In the genomic region with DNA sequence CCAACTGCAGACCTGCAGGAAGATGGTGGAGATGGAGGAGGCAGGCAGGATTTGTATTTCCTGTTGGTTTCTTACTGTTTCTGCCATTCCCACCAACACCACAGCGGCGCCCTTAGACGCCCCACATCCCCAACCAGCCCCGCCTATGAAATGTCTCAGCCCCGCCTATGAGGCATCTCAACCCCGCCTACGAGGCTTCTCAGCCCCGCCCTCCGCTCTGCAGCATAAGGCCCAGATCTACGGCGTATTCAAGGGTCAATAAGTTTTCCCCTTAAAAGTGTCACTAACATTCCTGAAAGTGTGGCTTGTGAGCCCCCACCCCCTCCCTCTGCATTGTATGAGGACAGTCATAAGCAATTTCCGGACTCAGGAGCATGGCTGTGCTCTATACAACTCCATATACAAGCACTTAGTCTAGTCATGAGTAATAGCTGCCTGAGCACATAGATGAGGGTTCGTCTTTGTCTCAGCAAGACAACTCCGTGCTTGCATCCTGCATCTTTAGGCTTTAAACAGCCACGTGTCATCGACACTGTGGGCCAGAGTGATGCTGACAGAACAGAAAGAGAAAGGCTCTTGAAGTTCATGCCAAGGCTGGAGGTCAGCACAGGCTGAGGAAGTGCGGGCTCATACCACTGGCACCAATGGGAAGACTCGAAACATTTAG, we compare ENCODE assay signal across 9 mouse cellular contexts.
A peak's percentile ranks its signal among the peaks of the same experiment; 100 is the strongest.
DNase-seq lines count a peak whose midpoint lies in the region; ATAC-seq and TF ChIP-seq lines count a peak whose summit lies in the region.
"Had no signal": no experiment of that assay in that cellular context is flagged by ENCODE, and none has a peak within 500 bp of the region (broad histone marks: within the 10 kb centered on the region; RNA-seq: fewer than 3 reads in every experiment).

No protein-coding gene starts in this region.

- TF ChIP-seq POLR2A in thymus, adult 2 months (IDR thresholded peaks at IDR 0.05; ENCODE audit: control insufficient read depth, extremely low read depth, insufficient read depth, low read length, poor library complexity) = no peak

- no peak overlapping the region for H3K9ac ChIP-seq in heart, embryonic 13.5 days
- H3K9ac ChIP-seq in kidney, embryonic 14.5 days (ENCODE audit: low read depth, low read length) = no peak overlapping the region

- H3K4me3 ChIP-seq in heart, embryonic 13.5 days = no peak overlapping the region
- H3K4me3 ChIP-seq in kidney, embryonic 14.5 days (ENCODE audit: low read length) = no peak overlapping the region
- H3K4me3 ChIP-seq in thymus, adult 2 months (ENCODE audit: control insufficient read depth, insufficient read depth, low read length) = peak overlapping the region; percentile 27

- H3K36me3 ChIP-seq in heart, embryonic 13.5 days = no peaks in the 10 kb centered on the region
- H3K36me3 ChIP-seq in kidney, embryonic 14.5 days (ENCODE audit: control insufficient read depth, insufficient read depth, low read length) = no peaks in the 10 kb centered on the region
- no peaks in the 10 kb centered on the region for H3K36me3 ChIP-seq in thymus, adult 2 months (ENCODE audit: control insufficient read depth, insufficient read depth, low read length)

- no peaks in the 10 kb centered on the region for H3K9me3 ChIP-seq in heart, embryonic 13.5 days
- no peaks in the 10 kb centered on the region for H3K9me3 ChIP-seq in kidney, embryonic 14.5 days (ENCODE audit: control insufficient read depth, low read length)

- H3K27me3 ChIP-seq in heart, embryonic 13.5 days (replicated peaks) = no peaks in the 10 kb centered on the region
- no peaks in the 10 kb centered on the region for H3K27me3 ChIP-seq in kidney, embryonic 14.5 days (ENCODE audit: control insufficient read depth, insufficient read depth, low read length)
- no peaks in the 10 kb centered on the region for H3K27me3 ChIP-seq in thymus, adult 2 months (ENCODE audit: control insufficient read depth, insufficient read depth, low read length)

- no peak for TF ChIP-seq CTCF in thymus, adult 2 months (IDR thresholded peaks at IDR 0.05; ENCODE audit: borderline replicate concordance, control insufficient read depth, extremely low read depth, insufficient read depth, low read length, poor library complexity)

- no peak for DNase-seq in heart, adult 11 months
- DNase-seq in embryo, embryonic 10 days (ENCODE audit: low spot score) = peak; percentile 82
- peak; percentile 22 for DNase-seq in lung, postnatal 25 days (ENCODE audit: low spot score)
- peak; percentile 74 for DNase-seq in thymus, adult 2 months
- no peak for DNase-seq in layer of hippocampus, adult 9-11 months
- DNase-seq in right cerebral cortex, postnatal 25 days = no peak

- no peak for ATAC-seq in heart, embryonic 13.5 days (ENCODE audit: extremely low read depth, insufficient number of reproducible peaks, low FRiP score, low TSS enrichment)
- peak; percentile 65 for ATAC-seq in kidney, embryonic 14.5 days (ENCODE audit: low FRiP score, low TSS enrichment)
- ATAC-seq: Patski had no signal

- H3K4me1 ChIP-seq in heart, embryonic 13.5 days = peaks cover 26% of the 10 kb centered on the region
- peaks cover 14% of the 10 kb centered on the region for H3K4me1 ChIP-seq in kidney, embryonic 14.5 days (ENCODE audit: control insufficient read depth, insufficient read depth, low read length)
- peaks cover 50% of the 10 kb centered on the region for H3K4me1 ChIP-seq in thymus, adult 2 months (replicated peaks; ENCODE audit: control insufficient read depth, insufficient read depth, low read length)

- 34% methylated on average over 18 of the region's 18 CpGs for WGBS in heart, embryonic 13.5 days
- 26% methylated on average over 18 of the region's 18 CpGs for WGBS in kidney, embryonic 14.5 days
- WGBS in thymus, adult 2 months = 20% methylated on average over 18 of the region's 18 CpGs

- H3K27ac ChIP-seq in heart, embryonic 13.5 days (replicated peaks) = 0 out of 2 replicates have a peak overlapping the region, but pooled peaks have one; percentile 1
- peak overlapping the region; percentile 62; the same call in 1 of the 2 replicates for H3K27ac ChIP-seq in kidney, embryonic 14.5 days (ENCODE audit: low read depth, low read length)
- H3K27ac ChIP-seq in thymus, adult 2 months (ENCODE audit: control insufficient read depth, insufficient read depth, low read length) = peak overlapping the region; percentile 63

- H3K4me2 ChIP-seq in heart, embryonic 13.5 days = peak overlapping the region; percentile 40
- peak overlapping the region; percentile 10; the same call in 1 of the 2 replicates for H3K4me2 ChIP-seq in kidney, embryonic 14.5 days (replicated peaks; ENCODE audit: low read depth, low read length)

Comparison
In these comparisons a context has a peak if more than half of its experiments do, and no peak if none do; other contexts are left out.
1. H3K27ac ChIP-seq: peak in every context shown above with its lines; median percentile 63 in thymus, adult 2 months; 62 in kidney, embryonic 14.5 days; 1 in heart, embryonic 13.5 days.
2. DNase-seq: peak in embryo, embryonic 10 days (single experiment), lung, postnatal 25 days (single experiment) and thymus, adult 2 months (single experiment); none in heart, adult 11 months (single experiment), layer of hippocampus, adult 9-11 months (single experiment) and right cerebral cortex, postnatal 25 days (single experiment).